Mouse (Mus musculus): ENCODE results near the gene Cdkn2d. TPM values are rescaled to one million over a fixed set of nuclear protein-coding genes. Genes with fewer than 3 reads are reported as not detected.

Cdkn2d gene
- total and polyA plus RNA-seq, 2 experiments from 2014 or later, result 69.4 to 118 TPM

- Histone ChIP-seq H3K27me3 (ENCODE audit: insufficient read depth, low read length) (no peaks in the 10 kb centered on the region), H3K9ac (no peak overlapping the region), H3K4me2 (ENCODE audit: low read depth) (no peak overlapping the region), H3K27ac (ENCODE audit: low read depth, low read length) (no peak overlapping the region), H3K4me3 (ENCODE audit: low read depth, low read length) (no peak overlapping the region), H3K9me3 (ENCODE audit: low read length) (no peaks in the 10 kb centered on the region), H3K36me3 (ENCODE audit: insufficient read depth) (no peaks in the 10 kb centered on the region), H3K4me1 (ENCODE audit: insufficient read depth) (no peaks in the 10 kb centered on the region)
- TF ChIP-seq CTCF (IDR thresholded peaks at IDR 0.05; ENCODE audit: low read depth), result no peak
- 28% methylated on average over 9 of the region's 9 CpGs for WGBS
- peak; percentile 29 for ATAC-seq
- DNase-seq, result no peak
Measured at GRCm38 (mm10) chr9:21332161-21333061, 41.2 kb upstream of the Cdkn2d start.

GRCm38 (mm10) chr9:21331365-21332140 is 40.3 kb upstream of the Cdkn2d start:
- Histone ChIP-seq H3K27me3 (ENCODE audit: insufficient read depth, low read length) (no peaks in the 10 kb centered on the region), H3K9me3 (ENCODE audit: low read length) (no peaks in the 10 kb centered on the region), H3K27ac (ENCODE audit: low read depth, low read length) (no peak overlapping the region), H3K36me3 (ENCODE audit: insufficient read depth) (no peaks in the 10 kb centered on the region), H3K4me2 (ENCODE audit: low read depth) (no peak overlapping the region), H3K9ac (no peak overlapping the region), H3K4me3 (ENCODE audit: low read depth, low read length) (no peak overlapping the region), H3K4me1 (ENCODE audit: insufficient read depth) (no peaks in the 10 kb centered on the region)
- TF ChIP-seq CTCF (IDR thresholded peaks at IDR 0.05; ENCODE audit: low read depth), result no peak
- WGBS, result 84% methylated on average over 12 of the region's 12 CpGs
- ATAC-seq (no peak), DNase-seq (no peak)

- ATAC-seq (no peak), DNase-seq (no peak)
- 92% methylated on average over 10 of the region's 10 CpGs for WGBS
- H3K9ac ChIP-seq, result no peak overlapping the region
- no peak for TF ChIP-seq CTCF (IDR thresholded peaks at IDR 0.05; ENCODE audit: low read depth)
- H3K27ac ChIP-seq (ENCODE audit: low read depth, low read length), result no peak overlapping the region
- H3K27me3 ChIP-seq (ENCODE audit: insufficient read depth, low read length), result no peaks in the 10 kb centered on the region
- H3K4me2 ChIP-seq (ENCODE audit: low read depth), result no peak overlapping the region
- no peaks in the 10 kb centered on the region for H3K4me1 ChIP-seq (ENCODE audit: insufficient read depth)
- H3K9me3 ChIP-seq (ENCODE audit: low read length), result no peaks in the 10 kb centered on the region
- no peaks in the 10 kb centered on the region; the same call in 1 of the 2 replicates for H3K36me3 ChIP-seq (ENCODE audit: insufficient read depth)
- no peak overlapping the region for H3K4me3 ChIP-seq (ENCODE audit: low read depth, low read length)
Measured at GRCm38 (mm10) chr9:21329699-21330289, 38.6 kb upstream of the Cdkn2d start.

- ATAC-seq, result no peak
Measured at GRCm38 (mm10) chr9:21329041-21329440, 37.8 kb upstream of the Cdkn2d start.

GRCm38 (mm10) chr9:21328041-21328440 is 36.8 kb upstream of the Cdkn2d start:
- Histone ChIP-seq H3K4me2 (ENCODE audit: low read depth) (no peak overlapping the region), H3K4me1 (ENCODE audit: insufficient read depth) (no peaks in the 10 kb centered on the region), H3K9ac (no peak overlapping the region), H3K27ac (ENCODE audit: low read depth, low read length) (no peak overlapping the region), H3K27me3 (ENCODE audit: insufficient read depth, low read length) (no peaks in the 10 kb centered on the region), H3K36me3 (ENCODE audit: insufficient read depth) (no peaks in the 10 kb centered on the region; the same call in 1 of the 2 replicates), H3K9me3 (ENCODE audit: low read length) (no peaks in the 10 kb centered on the region), H3K4me3 (ENCODE audit: low read depth, low read length) (no peak overlapping the region)
- no peak for TF ChIP-seq CTCF (IDR thresholded peaks at IDR 0.05; ENCODE audit: low read depth)
- ATAC-seq (no peak), DNase-seq (no peak)
- WGBS, result 76% methylated on average over 3 of the region's 3 CpGs

More at GRCm38 (mm10) chr9:21329041-21329440, 37.8 kb upstream of the Cdkn2d start:
- no peak overlapping the region for H3K9ac ChIP-seq
- H3K9me3 ChIP-seq (ENCODE audit: low read length), result no peaks in the 10 kb centered on the region
- no peaks in the 10 kb centered on the region; the same call in 1 of the 2 replicates for H3K36me3 ChIP-seq (ENCODE audit: insufficient read depth)
- DNase-seq, result no peak
- H3K4me2 ChIP-seq (ENCODE audit: low read depth), result no peak overlapping the region
- no peaks in the 10 kb centered on the region for H3K4me1 ChIP-seq (ENCODE audit: insufficient read depth)
- no peak for TF ChIP-seq CTCF (IDR thresholded peaks at IDR 0.05; ENCODE audit: low read depth)
- H3K27me3 ChIP-seq (ENCODE audit: insufficient read depth, low read length), result no peaks in the 10 kb centered on the region
- WGBS, result 81% methylated on average over 2 of the region's 5 CpGs
- no peak overlapping the region for H3K4me3 ChIP-seq (ENCODE audit: low read depth, low read length)
- H3K27ac ChIP-seq (ENCODE audit: low read depth, low read length), result no peak overlapping the region

- H3K27me3 ChIP-seq (ENCODE audit: insufficient read depth, low read length), result no peaks in the 10 kb centered on the region
- no peaks in the 10 kb centered on the region for H3K9me3 ChIP-seq (ENCODE audit: low read length)
- WGBS, result 78% methylated on average over 3 of the region's 3 CpGs
- DNase-seq (no peak), ATAC-seq (no peak)
- no peak overlapping the region for H3K4me2 ChIP-seq (ENCODE audit: low read depth)
- TF ChIP-seq CTCF (IDR thresholded peaks at IDR 0.05; ENCODE audit: low read depth), result no peak
- H3K27ac ChIP-seq (ENCODE audit: low read depth, low read length), result no peak overlapping the region
- H3K9ac ChIP-seq, result no peak overlapping the region
- H3K4me3 ChIP-seq (ENCODE audit: low read depth, low read length), result no peak overlapping the region
- H3K36me3 ChIP-seq (ENCODE audit: insufficient read depth), result no peaks in the 10 kb centered on the region; the same call in 1 of the 2 replicates
- no peaks in the 10 kb centered on the region for H3K4me1 ChIP-seq (ENCODE audit: insufficient read depth)
Measured at GRCm38 (mm10) chr9:21327569-21327968, 36.4 kb upstream of the Cdkn2d start.
